Mouse (Mus musculus) brain, embryonic 18.5 days (tissue): Measurements from ENCODE around the gene Gimap5.

ENCODE experiments used
- DNase-seq: peaks from one replicate; pipeline ENCODE4 v3.0.0-alpha.2; 2012; ENCODE audit warnings: low read depth, low spot score

Gimap5 gene

DNA sequence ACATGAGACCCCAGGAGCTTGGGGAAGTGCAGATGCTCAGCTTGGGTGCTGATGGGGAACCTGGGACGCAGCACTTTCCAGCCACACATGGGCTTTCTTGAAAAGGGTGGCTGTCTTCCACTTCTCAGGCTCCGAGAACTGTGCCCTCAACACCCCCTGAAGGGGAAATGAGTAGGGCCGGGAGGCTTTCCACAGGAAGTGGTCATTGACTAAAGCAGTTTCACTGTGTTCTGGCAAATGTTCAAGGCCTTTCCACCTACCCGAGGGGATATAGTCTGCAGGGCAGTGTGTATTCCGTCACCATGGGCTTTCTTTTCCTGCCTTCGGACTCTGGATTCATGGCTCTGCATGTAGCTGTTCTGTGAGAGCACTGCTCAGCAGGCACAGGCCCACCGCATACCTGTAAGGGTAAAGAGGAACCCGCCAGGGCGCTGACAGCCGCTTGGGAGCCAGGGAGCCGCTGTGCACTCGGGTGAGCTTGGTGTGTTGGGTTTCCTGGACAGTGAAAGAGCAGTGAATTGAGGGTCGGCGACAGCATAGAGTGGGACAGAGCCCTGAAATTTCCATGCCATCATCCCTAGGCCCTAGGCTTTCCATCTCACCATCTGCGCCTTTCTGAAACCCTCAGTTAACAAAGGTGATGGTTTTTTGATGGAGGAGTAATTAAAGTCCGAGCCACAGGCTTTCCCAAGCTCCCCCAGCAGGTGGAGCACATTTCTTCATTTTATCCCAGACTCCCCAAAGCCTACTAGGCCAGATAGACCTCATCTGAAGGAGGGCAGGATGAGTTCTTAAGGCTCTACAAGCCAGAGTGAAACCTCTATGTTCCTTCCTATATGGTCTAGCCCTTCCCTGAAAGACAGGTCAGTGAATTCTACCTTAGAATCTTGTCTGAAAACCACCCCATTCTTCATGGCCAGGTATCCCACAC, at the start of gene Gimap5:
TSS of gene Gimap5 (plus strand) at position 239 of the 931 bp plus-strand sequence.
- DNase-seq, result no peak

DNA sequence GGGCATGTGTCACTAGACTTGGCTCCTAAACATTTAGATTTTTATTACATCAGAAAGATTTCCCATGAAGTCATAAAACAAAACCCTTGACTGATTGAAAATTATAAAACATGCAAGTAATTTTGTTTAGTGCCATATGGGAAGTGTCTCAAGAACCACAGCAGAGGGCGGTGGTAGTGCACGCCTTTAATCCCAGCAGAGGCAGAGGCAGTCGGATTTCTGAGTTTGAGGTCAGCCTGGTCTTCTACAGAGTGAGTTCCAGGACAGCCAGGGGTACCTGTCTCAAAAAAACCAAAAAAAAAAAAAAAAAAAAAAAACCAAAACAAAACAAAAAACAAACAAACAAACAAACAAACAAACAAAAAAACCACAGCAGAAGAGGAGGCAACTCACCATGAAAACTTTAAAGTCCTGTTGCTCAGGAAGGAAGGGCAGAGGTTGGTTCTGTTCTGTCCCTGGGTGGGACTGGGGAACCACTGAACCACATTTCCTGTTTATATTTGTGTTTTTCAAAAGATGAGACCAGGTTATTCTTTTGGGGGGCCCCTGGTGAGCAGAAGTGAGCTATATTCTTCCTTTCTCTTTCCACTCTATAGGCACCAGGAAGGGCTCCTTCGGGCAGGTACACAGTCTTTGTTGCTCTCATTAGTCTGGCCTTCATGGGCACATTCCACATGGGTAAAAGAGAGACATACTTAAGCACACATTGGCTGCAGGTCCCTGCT, 49.0 kb upstream of the Gimap5 start:
- DNase-seq, result no peak

DNA sequence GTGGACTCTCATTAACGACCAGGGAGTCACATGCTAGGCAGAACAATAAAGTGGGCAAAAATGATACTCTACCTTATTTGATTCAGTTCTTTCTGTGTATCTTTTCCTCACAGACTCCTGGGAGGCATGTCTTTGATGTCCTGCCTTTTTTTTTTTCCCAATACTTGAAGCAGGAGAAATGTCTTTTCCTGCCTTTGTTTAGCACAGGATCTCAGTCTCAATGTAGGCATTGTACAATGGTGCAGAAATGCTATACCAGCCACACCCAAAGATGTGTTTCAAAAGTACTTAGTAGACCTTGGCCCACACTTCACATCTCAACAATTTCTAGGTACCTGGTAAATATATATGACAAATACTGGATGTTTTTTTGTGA, 48.5 kb upstream of the Gimap5 start:
- no peak for DNase-seq

DNA sequence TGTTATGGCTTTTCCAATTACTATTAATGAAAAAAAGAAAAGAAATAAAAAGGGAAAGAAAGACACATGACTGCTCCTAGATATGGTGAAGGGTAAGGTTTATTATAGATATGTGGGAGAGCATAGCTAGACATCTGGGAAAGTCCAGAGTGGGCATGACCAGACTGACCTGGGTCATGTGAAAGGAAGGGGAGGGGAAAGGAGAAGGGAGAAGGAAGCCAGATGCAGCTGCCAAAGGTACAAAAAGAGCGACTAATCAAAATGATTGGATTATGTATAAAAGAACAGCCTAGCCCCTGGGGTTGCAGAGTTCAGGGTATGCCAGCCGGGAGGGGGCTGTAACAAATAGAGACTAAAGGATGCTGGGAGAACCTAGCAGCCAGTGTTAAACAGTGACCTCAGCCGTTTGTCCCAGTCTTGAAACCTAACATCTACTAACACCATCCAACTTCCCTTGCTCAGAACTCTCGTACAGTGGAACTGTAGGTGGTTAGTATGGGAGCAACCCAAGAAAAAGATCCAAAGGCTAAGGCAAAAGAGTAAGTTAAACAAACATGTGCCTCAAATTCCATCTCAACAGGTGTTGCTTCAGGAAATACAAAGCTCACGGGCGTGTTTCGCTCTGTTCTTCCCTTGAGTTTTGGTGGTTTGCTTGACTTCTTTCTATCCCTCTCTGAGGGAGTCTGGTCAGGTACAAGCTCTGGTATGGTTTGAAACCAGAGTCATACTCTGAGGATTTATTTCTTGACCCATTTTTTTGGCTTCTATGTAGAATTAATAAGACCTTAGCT, 47.7 kb upstream of the Gimap5 start:
- no peak for DNase-seq

- no peak for DNase-seq
These were observed 47.1 kb upstream of the Gimap5 start for GRCm38 (mm10) chr6:48698888-48699287.

DNA sequence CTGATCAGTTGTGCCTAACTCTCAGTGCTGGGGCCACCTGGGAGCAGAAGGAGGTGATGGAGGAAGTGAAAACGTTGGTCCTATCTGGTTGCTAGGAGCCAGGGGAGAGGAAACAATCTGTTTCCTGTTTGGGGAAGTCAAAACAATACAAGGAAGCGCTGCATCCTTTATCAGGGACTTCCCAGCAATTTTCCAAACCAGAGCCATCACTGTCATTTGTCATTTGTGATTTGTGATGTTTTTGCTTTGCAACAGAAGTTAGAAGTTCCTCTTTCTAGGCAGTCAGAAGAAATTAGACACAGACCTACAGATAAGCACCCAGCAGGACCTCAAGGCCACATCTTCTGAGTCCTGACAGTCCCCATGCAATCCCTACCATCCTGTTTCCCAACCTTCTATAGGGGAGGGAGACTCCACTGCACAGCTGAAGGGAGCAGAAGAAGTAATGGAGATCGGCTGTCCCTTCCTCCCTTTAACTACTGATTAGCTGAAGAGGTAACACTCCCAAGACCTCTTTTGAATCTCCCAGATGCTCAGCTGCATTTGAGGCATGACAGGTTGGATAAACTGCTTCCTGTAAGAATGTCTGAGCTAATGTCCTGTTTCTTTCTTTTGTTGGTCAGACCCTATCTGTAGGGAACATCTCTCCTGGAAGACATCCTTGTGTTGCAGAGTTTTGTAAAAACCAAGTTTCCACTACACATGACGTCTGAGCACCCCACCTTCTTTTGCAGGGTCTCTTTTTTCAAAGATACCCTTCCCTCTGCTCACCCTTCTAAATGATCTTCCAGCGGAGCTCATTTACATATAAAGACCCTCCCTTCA, 45.5 kb upstream of the Gimap5 start:
- DNase-seq, result no peak

DNA sequence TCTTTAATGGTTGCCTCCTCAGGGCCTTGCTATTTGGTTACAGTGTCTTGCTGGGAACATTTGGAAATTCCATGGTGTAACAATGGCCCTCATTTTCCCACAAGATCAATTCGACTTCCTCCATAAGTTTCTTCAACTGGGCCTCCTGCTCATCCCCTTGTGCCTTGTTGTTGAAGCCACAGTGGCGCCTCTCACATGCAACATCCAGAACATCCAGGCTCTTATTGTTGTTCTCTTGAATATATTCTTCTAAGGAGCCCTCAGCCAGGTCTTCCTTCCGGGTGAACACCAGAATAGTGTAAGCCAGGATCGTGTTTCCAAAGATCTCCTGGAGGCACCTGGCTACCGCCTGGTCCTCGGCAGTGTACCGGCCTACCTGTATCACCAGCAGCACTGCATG, 43.9 kb upstream of the Gimap5 start:
- no peak for DNase-seq

- DNase-seq, result no peak
These were observed 43.4 kb upstream of the Gimap5 start for GRCm38 (mm10) chr6:48702601-48703000.

- DNase-seq, result no peak
These were observed 41.9 kb upstream of the Gimap5 start for GRCm38 (mm10) chr6:48704146-48704545.

DNA sequence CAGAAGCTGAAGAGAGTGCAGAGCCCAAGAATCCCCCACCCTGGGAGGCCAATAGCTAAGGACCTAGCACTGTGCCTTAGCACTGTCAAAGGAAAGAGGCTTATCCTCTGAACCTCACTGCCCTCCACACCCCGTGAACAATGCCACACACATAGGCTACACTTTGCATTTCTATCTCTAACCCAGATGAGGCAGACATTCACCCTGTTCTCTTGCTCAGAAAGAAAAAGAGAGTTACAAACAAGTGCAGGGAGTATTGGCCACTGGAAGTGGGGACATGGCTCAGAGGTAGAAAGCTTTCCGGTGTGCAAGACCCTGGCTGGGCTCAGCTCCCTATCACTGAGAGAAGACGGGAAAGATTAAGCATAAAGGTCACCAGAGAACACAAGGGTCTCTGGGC, 39.9 kb upstream of the Gimap5 start:
- DNase-seq, result no peak

GRCm38 (mm10) chr6:48718455-48718854, 27.5 kb upstream of the Gimap5 start, which contains the start of the genes Gm28053 and Gimap7:
Gene Gm28053 (plus strand): TSS chr6:48718607.
Gene Gimap7 (plus strand): TSS chr6:48718621.
- no peak for DNase-seq

- DNase-seq, result no peak
These were observed 25.7 kb upstream of the Gimap5 start for GRCm38 (mm10) chr6:48720326-48720725.

- DNase-seq, result no peak
These were observed 22.5 kb upstream of the Gimap5 start for GRCm38 (mm10) chr6:48723468-48723867.

- no peak for DNase-seq
These were observed 20.5 kb upstream of the Gimap5 start for GRCm38 (mm10) chr6:48725476-48725875.

- DNase-seq, result no peak
These were observed 18.2 kb upstream of the Gimap5 start for GRCm38 (mm10) chr6:48727761-48728160.

DNA sequence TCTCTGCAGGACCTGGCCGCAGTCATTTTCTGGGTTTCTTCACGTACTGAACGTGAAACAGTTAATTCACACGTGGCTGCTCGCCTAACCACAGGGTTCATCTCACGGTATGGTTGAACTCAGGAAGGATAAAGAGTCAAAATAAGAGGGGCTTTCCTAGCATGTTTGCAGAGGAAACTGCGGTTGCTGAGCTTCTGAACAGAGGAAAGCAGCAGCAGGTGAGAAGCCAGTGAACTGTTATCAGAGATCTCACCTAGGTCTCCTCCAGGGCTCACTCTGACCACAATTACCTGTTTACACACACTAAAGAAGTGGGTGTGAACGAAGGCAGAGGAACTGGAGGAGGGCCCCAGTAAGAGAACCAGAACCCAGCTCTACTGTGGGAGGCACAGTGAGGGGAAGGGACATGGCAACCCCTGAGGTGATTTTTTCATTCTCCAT, 13.1 kb upstream of the Gimap5 start:
- no peak for DNase-seq

DNA sequence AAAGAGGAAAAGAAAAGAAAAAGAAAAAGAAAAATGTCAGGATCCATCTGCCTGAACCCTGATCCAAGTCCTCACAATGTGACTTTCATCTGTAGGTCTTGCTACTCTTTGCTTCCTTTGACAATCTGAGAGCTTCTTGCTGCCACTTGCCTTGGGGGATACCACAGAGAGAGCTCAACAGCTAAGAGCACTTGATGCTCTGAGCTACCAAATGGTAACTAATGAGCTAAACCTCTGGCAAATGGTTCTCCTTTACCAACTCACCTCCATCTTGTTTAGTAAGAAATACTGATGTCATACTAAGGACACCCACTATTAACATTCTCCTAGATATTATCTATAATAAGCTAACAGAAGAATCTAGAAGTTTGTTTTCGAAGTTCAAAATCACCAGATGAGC, 12.3 kb upstream of the Gimap5 start:
- DNase-seq, result no peak

DNA sequence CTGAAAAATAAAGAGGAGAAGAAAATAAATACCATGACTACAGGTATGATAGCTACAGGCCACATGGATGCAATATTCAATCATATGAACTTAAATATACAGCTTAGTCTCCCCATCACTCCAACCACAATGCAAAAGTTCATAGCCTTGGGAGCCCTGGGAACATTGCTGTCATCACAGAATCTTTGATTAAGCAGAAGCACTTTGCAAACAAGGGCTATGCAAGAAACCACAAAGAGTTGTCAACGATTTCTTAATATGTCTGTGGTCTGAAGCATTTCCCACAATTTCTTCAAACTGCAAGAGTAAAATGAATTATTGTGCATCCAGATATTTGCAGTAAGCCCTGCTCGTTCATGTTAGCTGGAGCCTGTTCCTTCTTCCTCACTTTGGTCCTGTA, 8.9 kb upstream of the Gimap5 start:
- no peak for DNase-seq

DNA sequence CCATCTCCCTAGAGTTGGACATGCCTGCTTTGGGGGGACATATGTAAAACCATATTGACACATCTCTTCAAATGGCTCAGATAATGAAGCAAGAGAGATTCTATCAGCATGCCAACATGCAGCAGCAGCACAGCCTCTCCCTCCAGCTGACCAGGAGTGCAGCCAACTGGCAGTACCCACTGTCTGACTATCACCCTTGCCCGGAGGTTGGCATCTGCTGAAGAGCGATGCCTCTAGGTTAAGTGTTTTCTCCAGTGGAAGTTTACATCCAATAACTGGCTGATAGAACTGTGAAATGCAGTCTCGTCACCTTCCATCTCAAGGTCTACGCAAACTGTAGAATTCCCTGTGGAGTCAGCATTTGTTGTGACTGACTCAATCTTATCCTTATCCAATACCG, 8.3 kb upstream of the Gimap5 start:
- DNase-seq, result no peak

- no peak for DNase-seq
These were observed 6.8 kb upstream of the Gimap5 start, which contains the start of gene Gimap1 for GRCm38 (mm10) chr6:48738961-48739779. Gene Gimap1 (plus strand): TSS chr6:48739054.
